Mouse (Mus musculus) cerebellum, adult 2 months (tissue): ENCODE measurements around the gene Top1. TPM values are rescaled to one million over a fixed set of nuclear protein-coding genes. Genes with fewer than 3 reads are reported as not detected.

Experiments
- DNase-seq, 2 experiments: peaks; one replicate each; pipeline ENCODE4 v3.0.0; 2021
- H3K27ac ChIP-seq: fragments of 200-500 bp; 2 replicates; pipeline ENCODE4 v1.5.1; 2012; ENCODE audit warnings: low read length, control low read depth, inconsistent platforms; ENCODE audit not compliant: insufficient read depth
- H3K27me3 ChIP-seq: fragments of 200-500 bp; 2 replicates; pipeline ENCODE4 v1.6.1; 2012; ENCODE audit warnings: inconsistent platforms, mild to moderate bottlenecking, low read length, moderate library complexity; ENCODE audit not compliant: control insufficient read depth, insufficient read depth
- H3K4me1 ChIP-seq: fragments of 200-500 bp; 2 replicates; pipeline ENCODE4 v1.6.1; 2011; ENCODE audit warnings: low read length; ENCODE audit not compliant: control insufficient read depth, insufficient read depth
- H3K4me3 ChIP-seq: fragments of 200-500 bp; replicated peaks from 2 replicates; pipeline ENCODE3; 2011; ENCODE audit warnings: mild to moderate bottlenecking, low read depth, low read length, control low read depth; ENCODE audit not compliant: insufficient read depth
- CTCF ChIP-seq: fragments of 200-500 bp; IDR thresholded peaks from 2 replicates; pipeline ENCODE4 v1.5.1; 2011; ENCODE audit warnings: low read depth, mild to moderate bottlenecking, control low read depth, low read length, moderate library complexity, borderline replicate concordance; ENCODE audit not compliant: insufficient read depth
- POLR2A ChIP-seq: fragments of 200-500 bp; IDR thresholded peaks from 2 replicates; pipeline ENCODE4 v1.6.1; 2011; ENCODE audit warnings: low read length, control low read depth, borderline replicate concordance; ENCODE audit not compliant: insufficient read depth
- WGBS: fragments of 180-500 bp; shearing (Covaris S2); methylation state at CpG from one replicate; pipeline ENCODE4 v1.1.7; 2018; 5-methylcytosine and 5-hydroxymethylcytosine counted together
- polyA plus RNA-seq: library from polyadenylated mRNA; depleted of rRNA; stranded (reverse); fragments of >200 nt; gene quantifications from 2 replicates; pipeline ENCODE4 v1.2.3, GENCODE M21; 2012; rRNA removed

Top1 gene
- 29.1 and 29.4 TPM in 2 replicates for polyA plus RNA-seq

- Histone ChIP-seq H3K27ac (peak within 1 kb of the TSS; percentile 89), H3K4me3 (peak within 1 kb of the TSS; percentile 70), H3K4me1 (no peaks in the 10 kb centered on the region; the same call in 1 of the 2 replicates), H3K27me3 (no peaks in the 10 kb centered on the region)
- under 1% methylated on average over 50 of the region's 50 CpGs for WGBS
- peak; percentile 99 for DNase-seq
- peak; percentile 91 for TF ChIP-seq POLR2A
- TF ChIP-seq CTCF: no peak
These were observed at the start of gene Top1 for GRCm38 (mm10) chr2:160645614-160646137. Top1 (plus strand) TSS chr2:160645888.

DNA sequence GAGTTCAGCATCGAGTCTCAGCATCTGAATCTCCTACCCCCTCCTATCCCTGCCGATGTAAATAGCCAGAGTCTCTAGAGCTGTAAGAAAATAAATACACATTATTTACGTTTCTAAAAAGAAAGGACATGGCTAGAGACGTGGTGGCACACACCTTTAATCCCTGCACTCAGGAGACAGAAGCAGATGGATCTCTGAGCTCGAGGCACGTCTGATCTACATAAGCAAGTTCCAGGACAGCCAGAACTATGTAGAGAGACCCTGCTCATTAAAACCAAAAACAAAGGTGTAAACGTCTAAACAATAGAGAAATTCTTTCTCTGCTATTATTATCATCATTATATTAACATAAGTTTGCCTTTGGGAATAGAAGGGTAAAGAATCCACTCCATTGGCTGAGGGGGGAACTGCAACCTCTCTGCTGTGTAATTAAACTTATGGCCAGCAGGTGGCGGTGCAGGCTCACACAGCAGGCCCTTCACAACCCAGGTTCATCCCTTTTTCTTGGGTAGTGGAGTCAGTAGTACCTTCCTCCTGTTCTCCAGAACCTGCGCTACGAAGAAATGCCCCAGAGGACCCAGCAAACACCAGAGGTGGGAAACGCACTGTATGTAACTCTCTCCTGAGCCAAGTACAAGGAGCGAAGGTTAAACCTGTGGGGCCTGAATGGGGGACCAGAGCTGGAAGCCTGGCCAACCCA, 48.0 kb upstream of the Top1 start:
- no peaks in the 10 kb centered on the region for H3K27me3 ChIP-seq
- DNase-seq: peak; percentile 57 to 69
- no peaks in the 10 kb centered on the region for H3K4me1 ChIP-seq
- TF ChIP-seq CTCF: peak; percentile 100
- TF ChIP-seq POLR2A: no peak
- 31% methylated on average over 12 of the region's 12 CpGs for WGBS
- no peak overlapping the region for H3K27ac ChIP-seq
- H3K4me3 ChIP-seq: no peak overlapping the region

DNA sequence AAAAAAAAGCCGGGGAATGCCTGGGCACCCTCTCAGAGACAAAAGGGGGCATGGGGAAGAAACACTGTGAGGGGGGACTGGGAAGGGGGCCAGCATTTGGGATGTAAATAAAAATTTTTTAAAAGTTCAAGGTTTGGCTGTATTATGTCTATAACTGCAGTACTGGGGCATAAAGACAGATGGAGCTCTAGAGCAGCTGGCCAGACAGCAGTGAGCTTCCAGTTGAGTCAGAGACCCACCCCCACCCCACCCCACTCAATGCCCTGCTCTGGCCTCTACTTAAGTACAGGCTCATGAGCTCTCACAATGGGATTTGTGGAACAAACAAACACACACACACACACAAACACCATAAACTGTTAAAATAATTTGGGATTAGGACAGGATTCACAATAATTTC, 43.9 kb upstream of the Top1 start:
- Histone ChIP-seq H3K27me3 (no peaks in the 10 kb centered on the region), H3K4me3 (no peak overlapping the region), H3K4me1 (no peaks in the 10 kb centered on the region), H3K27ac (no peak overlapping the region)
- WGBS: 11% methylated on average over 1 of the region's 1 CpGs
- no peak for DNase-seq
- peak; percentile 49; the same call in 1 of the 2 replicates for TF ChIP-seq CTCF
- no peak for TF ChIP-seq POLR2A

- no peaks in the 10 kb centered on the region for H3K4me1 ChIP-seq
- 55% methylated on average over 10 of the region's 10 CpGs for WGBS
- H3K4me3 ChIP-seq: no peak overlapping the region
- TF ChIP-seq POLR2A: no peak
- no peak for TF ChIP-seq CTCF
- H3K27ac ChIP-seq: no peak overlapping the region
- H3K27me3 ChIP-seq: no peaks in the 10 kb centered on the region
- no peak for DNase-seq
These were observed 42.3 kb upstream of the Top1 start for GRCm38 (mm10) chr2:160603154-160603933.

GRCm38 (mm10) chr2:160610012-160610411, 35.7 kb upstream of the Top1 start:
- H3K27ac ChIP-seq: no peak overlapping the region
- H3K4me3 ChIP-seq: no peak overlapping the region
- WGBS: 19% methylated on average over 2 of the region's 2 CpGs
- H3K4me1 ChIP-seq: no peaks in the 10 kb centered on the region
- peak in 1 of 2 experiments; percentile 12 for DNase-seq
- no peak for TF ChIP-seq POLR2A
- TF ChIP-seq CTCF: no peak
- no peaks in the 10 kb centered on the region for H3K27me3 ChIP-seq

DNA sequence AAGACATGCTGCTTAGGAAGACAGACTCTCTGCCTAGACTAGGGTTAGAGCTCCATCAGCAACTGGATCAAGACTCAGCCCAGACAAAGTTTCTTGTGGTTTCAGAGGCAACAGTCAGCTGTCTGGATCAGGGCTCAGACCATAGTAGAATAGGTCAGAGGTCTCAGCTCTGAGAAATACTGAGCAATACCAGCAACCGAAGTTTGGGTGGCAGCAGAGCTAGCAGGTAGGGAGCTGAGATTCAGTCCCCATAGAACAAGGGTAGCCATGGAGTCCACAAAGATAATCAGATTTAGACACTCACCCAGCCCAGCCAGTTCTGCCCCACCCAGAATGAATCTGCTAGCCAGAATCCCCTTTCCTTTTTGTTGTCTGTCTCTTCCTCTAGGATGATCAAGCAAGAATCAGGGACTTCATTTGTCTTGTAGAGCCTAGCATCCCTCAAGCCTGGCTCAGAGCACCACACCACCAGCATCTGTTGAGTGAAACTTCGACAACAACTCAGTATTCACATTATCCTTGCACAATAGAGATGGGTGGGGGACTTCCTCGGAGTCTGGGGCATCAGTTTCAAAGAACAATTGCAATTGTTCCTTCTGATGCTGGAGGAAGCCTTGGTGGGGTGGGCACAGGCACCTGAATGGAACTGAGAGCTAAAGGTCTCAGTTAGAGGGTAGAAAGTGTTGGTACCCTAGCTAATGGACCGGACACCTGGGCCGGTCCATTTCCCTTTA, 32.3 kb upstream of the Top1 start:
- Histone ChIP-seq H3K27ac (no peak overlapping the region), H3K27me3 (no peaks in the 10 kb centered on the region), H3K4me1 (no peaks in the 10 kb centered on the region), H3K4me3 (no peak overlapping the region)
- TF ChIP-seq POLR2A: no peak
- DNase-seq: no peak
- WGBS: 82% methylated on average over 5 of the region's 5 CpGs

GRCm38 (mm10) chr2:160617741-160618140, 27.9 kb upstream of the Top1 start:
- no peaks in the 10 kb centered on the region for H3K27me3 ChIP-seq
- WGBS: 98% methylated on average over 6 of the region's 6 CpGs
- peaks cover 16% of the 10 kb centered on the region; the same call in 1 of the 2 replicates for H3K4me1 ChIP-seq
- no peak overlapping the region for H3K4me3 ChIP-seq
- H3K27ac ChIP-seq: no peak overlapping the region
- TF ChIP-seq CTCF (no peak), POLR2A (no peak)
- DNase-seq: no peak

DNA sequence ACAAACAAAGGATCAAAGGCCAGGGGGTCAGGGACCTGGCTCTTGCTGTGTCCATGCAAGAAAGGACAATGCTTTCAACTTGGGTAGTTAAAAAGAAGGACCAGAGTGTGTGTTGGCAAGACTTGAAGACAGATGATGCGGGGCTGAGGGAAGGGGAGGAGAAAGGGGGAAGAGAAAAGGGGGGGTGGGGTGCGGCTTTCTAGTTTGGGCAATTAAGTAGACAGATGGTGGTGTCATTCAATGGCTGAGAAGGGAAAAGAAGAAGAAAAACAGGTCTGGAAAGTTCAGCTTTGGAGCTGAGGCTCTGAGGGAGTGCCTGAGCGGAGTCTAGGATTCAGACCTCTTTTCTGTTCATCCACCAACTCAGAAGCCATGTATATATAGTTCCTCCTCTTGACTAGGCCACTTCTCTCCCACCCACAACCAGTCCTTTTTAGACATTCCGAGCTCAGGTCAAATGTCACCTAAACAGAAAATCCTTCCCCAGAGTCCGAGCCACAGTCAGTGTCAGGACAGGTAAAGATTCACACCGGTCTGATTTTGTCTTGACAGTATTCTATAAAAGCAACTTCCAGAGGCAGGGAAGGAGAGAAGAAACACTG, 27.0 kb upstream of the Top1 start:
- DNase-seq: no peak
- peaks cover 16% of the 10 kb centered on the region; the same call in 1 of the 2 replicates for H3K4me1 ChIP-seq
- WGBS: 88% methylated on average over 6 of the region's 6 CpGs
- H3K4me3 ChIP-seq: no peak overlapping the region
- no peak overlapping the region for H3K27ac ChIP-seq
- no peaks in the 10 kb centered on the region for H3K27me3 ChIP-seq
- TF ChIP-seq POLR2A (no peak), CTCF (no peak)
